Mouse (Mus musculus) frontal cortex, adult 2 months (tissue): Measurements from ENCODE around the gene Mier3. TPM values are rescaled to one million over a fixed set of nuclear protein-coding genes. Genes with fewer than 3 reads are reported as not detected.
"Not testable (repeated sequence)": the region's sequence is repeated elsewhere in the genome, so short reads cannot be mapped to it uniquely, and the experiment has no call there.

Experiments
- DNase-seq, 2 experiments: peaks; one replicate each; pipeline ENCODE4 v3.0.0; 2022; ENCODE audit warnings: low spot score in 1 of 2; ENCODE audit errors: extremely low spot score in 1 of 2
- polyA plus RNA-seq: library from polyadenylated mRNA; depleted of rRNA; stranded (reverse); fragments of >200 nt; gene quantifications from 2 replicates; pipeline ENCODE4 v1.2.3, GENCODE M21; 2012

Mier3 gene
- polyA plus RNA-seq, 1 experiment: 14.6 TPM

DNA sequence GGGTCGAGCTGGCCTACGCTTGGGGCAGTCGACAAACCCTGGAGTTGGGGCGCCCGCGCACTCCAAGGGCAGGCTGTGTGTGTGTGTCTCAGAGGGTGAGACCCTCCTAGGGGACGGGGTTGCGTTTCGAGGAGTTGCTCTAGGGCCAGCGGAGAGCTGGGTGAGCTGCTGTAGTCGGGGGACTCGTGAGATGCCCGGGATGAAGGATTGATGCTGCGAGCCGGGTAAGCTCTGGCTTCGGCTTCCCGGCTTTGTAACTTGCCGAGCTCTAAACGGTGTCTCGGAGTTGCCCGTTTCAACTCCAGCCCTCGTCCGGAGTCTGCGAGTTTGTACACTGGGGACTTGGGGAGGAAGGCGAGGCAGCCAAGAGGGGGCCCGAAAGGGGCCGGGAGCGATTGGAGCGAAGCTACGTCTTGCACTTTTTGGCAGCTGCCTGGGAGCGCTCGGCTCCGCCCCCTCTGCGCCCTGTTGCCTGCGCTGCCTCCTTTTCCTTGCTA, 6.6 kb downstream of the Mier3 start:
- peak; percentile 7 to 64 for DNase-seq

DNA sequence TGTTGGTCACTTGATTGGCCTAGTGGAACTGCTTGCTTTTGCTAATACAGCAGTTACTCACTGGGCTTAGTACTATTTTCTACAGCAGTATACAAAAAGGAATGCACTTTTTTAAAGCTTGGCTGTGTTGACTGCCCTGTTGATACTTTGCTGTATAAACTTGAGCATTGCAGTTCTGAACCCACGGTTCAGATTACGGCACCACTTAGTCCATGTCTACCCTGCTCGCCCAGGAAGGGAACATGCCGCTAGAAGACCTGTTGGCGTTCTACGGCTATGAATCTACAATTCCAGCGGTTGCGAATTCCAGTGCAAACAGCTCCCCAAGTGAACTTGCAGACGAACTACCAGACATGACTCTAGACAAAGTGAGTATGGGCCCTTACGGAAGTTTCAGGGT, 22.6 kb downstream of the Mier3 start:
- no peak for DNase-seq

DNA sequence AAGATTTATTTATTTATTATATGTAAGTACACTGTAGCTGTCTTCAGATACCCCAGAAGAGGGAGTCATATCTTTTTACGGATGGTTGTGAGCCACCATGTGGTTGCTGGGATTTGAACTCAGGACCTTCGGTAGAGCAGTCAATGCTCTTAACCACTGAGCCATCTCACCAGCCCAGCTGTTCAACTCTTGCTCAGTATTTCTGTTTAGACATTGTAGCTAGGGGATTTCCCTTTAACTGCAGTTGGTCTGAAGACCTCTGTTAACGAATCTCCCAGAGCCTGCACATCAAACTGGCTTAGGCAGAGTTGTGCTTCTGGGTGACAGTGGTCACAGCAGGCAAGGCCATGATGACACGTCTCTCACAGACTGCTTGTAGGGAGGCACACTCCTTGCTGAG, 23.2 kb downstream of the Mier3 start:
- not testable (repeated sequence) for DNase-seq

DNA sequence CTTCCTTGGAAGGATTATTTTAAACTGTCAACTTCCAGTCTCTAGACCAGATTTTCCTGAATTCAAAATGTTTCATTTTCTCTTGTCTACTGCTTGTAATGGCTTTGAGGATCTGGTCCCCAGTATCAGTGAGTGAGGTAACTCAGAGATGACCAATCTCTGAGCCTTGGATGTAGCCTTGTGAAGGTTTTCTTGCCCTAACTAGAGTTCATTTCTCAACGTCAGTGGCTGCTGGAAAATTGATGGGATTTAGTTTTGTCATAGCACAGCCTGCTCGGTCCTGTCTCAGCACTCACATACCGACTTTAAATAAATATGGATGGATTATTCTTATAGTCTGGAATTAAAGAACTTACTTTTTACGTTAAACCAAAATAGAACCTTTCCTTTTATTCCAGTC, 29.8 kb downstream of the Mier3 start:
- DNase-seq: no peak

DNA sequence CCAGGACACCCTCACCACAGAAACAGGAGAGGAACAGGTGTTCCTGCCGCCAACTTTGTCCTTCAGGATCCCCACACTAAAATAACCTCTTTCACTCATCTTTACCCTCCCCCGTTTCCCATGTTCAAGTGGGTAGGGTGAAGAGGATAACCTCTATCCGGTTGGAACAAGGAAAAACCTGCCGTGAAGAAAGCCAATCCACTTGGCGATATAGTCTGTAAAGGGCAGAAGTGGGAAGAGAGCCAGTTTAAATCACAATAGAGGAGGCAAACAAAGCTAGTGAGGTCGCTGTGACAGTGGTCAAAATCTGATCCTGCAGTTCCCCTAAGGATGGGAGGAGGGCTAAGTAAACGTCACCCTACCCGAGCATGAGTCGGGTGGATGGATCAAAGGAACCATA, 38.9 kb downstream of the Mier3 start:
- no peak for DNase-seq

DNA sequence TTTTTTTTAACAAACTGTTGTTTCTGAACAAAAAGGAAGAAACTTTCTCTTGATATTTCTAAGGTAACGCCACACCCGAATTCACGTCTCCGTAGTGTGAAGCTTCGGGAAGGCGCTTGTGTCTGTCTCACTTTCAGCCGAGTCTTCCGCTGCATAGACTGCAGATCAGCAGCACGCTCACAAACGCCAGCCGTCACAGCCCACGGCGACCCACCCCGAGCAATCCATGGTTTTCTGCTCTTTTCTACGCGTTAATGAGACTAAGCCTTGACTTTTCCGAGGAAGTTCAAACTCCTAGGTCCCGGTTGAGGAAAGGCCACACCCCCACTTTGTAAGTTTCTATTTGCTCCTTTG, 44.0 kb downstream of the Mier3 start:
- DNase-seq: no peak

DNA sequence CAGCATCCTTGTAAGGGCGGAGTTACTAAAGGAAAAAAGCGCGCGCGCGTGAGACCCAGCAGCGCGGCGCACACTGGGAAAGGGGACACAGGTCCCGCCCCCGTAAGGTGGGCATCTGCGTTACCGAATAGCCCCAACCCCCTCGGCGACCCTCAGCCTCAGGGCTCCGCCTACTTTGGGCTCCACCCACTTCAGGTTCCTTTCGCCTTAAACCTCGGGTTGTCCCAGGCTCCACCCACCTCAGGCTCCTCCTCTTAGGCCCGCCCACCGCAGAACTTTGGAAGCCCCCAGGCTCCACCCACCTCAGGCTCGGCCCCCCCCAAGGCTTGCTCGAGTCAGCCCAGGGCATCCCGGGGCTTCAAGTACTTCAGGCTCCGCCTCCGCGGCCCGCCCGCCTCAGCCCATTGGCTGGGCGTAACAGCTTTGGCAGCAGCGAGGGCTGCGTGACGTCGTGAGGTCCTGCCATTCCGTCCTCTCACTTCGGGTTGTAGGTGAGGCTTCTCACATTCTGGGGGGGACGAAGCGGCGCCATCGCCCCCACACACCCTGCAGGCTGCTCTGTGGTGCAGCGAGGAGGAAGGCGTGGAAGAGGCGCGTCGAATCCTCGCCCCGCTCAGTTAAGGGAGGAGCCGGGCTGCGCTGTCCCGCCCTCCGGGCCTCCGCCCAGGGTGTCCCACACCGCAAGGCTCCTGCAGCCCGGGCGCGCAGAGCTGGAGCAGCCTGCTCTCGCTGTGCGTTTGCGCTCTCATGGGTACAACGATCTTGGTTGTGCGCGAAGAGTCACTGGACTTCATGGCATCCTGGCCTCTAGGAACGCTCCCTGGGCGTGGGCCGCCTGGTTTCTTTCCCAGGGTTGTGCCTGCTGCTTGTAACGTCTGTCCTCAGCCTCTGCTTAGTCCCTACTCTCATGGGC, 44.6 kb downstream of the Mier3 start:
- DNase-seq: peak; percentile 91 to 92

DNA sequence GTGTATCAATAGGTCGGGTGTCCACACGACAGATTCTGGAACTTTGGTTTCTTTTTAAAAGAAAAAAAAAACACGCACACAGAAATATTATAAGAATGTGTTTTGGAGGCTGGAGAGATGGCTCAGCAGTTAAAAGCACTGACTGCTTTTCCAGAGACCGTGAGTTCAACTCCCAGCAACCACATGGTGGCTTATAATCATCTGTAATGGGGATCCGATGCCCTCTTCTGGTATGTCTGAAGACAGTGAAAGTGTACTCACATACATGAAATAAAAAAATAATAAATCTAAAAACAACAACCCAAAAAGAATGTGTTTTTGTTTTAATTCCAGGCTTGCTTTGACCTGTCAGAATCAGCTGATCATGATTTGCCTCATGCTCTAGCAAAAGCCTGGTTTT, 46.1 kb downstream of the Mier3 start:
- no peak for DNase-seq

DNA sequence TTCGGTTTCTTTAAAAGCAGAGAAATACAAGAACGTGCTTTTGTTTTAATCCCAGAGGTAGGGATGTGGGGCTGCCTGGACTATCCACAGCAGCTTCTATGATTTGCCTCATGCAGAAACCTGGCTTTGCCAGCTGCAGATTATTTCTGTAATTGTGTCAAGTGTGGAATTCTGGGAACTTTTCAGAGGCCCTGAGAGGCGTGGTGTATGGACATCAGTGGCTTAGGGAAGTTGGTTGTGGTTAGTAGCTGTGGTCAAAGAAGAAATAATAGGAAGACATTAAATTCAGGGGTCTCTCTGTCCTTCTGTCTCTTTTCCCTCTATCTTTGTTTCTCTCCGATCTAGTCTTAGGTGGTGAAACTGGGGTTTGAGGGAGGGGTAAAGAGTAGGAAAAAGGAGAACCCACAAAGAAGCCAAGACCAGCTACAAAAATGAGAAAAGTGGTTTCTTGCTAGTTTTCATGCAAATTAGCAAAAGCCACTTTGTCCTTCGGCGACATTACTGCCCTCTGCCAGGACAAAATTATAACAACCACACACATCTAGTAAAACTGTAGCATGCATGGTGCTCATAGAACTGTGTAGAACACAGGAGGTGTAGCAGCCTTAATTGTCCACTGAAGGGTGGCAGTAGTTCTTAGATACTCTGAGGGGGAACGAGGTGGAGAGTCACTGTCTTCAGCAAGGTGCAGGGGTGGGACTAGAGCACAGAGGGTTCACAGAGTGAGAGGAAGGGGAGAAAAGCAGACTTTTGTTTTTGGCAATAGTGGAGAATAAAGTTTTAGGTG, 60.6 kb downstream of the Mier3 start:
- DNase-seq: no peak

DNA sequence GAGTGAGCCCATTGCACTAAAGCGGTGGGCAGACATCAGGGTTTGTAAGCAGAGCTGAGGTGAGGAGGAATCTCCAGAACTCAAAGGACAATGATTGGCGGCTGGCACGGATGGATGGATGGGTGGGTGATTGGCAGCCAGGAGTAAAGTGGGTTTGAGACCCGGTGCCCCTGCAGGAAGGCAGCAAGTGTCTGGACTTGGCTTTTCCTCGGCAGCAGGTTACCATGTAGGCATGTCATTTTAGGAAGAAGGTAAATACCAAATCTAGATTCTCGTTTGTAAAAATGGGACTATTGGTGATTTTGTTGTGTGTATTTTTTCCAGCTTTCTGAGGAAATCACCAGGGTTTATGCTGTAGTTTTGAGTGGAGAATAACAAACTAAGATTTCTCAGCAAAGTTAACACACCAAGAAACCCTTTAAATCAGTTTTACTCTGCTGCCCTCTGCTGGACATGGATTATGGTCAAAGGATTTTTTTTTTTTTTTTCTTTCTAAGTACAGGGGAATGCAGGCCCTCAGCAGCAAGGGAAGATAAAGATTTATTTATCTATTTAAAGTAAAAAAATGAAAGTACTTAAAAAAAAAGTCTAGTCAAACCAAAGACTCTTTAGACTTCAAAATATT, 61.3 kb downstream of the Mier3 start:
- DNase-seq: peak in 1 of 2 experiments; percentile 86

DNA sequence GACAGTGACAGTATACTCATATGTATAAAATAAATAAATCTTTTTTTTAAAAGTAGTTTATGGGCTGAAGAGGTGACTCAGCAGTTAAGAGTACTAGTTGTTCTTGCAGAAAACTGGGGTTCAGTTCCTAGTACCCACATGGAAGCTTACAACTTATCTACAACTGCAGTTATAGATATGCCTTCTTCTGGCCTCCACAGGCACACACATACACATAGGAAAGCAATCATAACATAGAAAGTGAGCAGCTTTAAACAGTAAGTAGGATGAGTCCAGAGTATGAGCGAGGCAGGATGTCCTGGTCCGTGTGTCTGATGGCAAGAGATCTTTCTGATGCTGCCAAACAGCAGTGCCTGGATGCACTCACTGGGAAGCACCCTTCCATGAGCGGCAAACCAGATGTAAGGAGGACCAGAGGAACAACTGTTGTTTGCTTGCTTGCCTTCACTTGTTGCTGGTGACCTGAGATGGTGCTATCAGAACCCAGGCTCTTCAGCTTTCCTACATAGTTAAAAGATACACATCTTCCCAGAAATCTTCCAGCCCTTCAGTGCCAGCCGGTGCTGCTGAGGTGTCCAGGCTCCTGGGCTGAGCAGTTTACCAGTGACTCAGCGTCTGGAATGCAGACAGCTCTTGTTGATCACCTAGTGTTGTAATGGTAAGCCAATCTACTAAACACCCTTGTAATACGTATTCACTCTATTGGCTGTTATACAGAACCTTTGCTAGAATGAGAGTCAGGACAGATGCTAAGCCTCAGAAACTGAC, 63.6 kb downstream of the Mier3 start:
- no peak for DNase-seq

DNA sequence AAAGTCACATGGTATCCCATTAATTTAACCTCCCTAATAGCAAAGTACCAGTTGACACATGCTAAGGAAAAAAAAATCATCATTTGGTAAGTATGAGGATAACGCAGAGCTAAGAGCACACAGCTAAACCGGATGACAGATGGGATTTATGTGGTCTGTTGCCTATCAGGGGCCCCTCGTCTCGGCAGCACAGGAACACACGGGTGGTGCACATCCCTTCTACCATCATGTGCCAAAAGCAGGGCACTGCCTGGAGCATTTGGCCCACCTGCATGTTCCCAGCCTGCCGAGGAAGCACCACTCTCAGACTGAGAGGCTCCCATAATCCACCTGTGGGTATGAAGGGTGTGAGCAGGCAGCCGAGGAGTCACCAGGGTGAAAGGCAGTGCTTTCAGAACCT, 64.4 kb downstream of the Mier3 start:
- DNase-seq: no peak

DNA sequence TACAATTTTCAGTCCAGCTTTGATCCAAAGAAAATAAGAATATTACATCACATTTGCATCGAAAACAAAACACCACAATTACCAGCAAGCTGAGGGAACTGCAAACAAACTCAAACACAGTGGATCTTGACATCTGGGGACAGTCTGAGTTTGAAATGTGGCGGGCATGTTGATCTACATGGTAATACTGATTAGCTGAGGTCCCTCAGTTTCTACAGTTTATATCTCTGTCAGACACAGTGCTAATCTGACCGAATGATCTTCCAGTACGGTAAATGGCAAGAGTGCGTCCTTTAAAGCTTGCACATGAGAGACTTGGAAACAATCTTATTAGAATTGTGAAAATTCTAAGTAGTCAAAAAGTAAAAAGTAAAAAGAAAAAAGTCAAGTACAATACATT, 66.1 kb downstream of the Mier3 start:
- no peak for DNase-seq

DNA sequence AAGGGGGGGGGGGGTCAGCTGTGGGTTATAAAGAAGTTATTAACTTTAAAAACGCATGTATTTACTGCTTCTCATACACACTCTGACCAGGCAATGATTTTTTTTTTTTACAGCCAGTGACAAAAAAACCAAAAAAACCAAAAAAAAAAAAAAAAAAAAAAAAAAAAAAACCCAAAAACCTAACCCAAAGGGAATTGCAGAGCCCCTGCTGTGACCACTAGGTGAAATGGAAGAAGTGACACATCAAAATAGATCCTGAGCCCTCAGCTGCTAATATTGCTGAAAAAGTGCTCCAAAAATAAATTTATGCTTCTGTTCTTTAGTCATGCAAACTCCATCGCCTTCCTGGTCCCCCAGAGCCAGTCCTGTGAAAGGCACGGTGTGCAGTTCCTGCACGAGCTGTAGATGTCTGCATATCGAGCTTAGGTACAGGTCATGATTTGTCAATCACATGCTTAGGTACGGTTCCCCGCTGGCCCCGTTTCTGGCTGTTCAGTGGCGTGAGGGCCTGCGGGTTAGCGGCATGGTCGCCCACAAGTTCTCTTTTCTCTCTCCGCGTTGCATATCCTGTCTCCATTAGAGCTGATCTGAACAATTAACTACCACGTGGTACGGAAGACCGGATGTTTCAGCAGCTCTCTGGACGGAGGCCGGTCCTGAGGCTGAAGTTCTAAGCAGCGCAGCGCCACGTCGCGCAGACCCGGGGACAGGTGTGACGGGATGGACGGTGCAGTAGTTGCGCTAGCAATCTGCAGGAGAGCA, 67.7 kb downstream of the Mier3 start:
- DNase-seq: no peak

DNA sequence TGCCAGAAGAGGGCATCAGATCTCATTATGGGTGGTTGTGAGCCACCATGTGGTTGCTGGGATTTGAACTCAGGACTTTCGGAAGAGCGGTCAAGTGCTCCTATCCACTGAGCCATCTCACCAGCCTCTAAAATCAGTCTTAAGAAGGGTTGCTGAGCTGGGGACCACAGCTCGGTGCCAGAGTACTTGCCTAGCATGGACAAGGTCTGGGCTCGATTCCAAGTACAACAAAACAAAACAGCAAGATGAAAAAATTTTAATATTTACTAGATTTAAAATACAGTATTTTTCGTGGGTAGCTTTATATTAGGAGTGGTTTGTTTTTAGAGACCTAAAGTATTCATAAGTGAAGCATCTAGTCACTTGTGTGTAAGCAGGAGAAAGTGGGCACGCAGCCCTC, 72.5 kb downstream of the Mier3 start:
- DNase-seq: no peak

DNA sequence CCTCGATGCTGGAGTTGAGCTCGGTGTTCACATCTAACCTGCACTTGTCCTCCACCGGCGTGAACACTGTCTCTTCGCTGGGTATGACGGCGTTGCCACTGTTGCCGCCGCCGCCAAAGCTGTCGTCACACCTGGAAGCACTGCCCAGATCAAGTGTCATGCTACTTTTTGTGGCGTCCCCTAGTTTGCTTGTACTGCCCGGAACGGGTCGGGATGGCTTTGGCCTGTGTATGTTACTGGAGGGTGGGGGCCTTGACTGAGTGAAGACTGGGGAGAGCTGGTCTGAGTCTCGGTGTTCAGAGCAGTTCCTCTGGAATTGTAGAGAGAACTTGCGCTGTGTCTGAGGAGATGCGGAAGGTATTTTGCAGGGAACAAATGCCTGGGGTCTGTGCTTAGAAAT, 74.6 kb downstream of the Mier3 start:
- DNase-seq: no peak

DNA sequence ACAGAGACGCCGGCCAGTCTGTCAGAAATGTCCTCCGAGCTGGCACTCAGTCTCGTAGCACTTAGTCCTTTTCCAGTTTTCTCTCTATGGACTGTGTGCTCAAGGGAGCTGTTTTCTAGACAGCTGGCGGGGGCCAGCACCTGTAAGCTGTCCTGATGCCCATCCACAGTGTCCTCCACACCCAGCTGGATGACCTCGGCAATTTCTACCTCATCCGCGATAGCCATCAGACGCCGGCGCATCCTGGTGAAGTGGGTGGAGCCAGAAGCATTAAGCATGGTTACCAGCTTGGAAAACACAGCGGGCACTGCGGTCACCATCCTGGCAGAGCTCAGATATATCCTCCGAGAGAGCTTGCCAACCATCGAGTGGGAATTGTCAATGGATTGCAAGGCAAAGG, 75.2 kb downstream of the Mier3 start:
- DNase-seq: no peak

DNA sequence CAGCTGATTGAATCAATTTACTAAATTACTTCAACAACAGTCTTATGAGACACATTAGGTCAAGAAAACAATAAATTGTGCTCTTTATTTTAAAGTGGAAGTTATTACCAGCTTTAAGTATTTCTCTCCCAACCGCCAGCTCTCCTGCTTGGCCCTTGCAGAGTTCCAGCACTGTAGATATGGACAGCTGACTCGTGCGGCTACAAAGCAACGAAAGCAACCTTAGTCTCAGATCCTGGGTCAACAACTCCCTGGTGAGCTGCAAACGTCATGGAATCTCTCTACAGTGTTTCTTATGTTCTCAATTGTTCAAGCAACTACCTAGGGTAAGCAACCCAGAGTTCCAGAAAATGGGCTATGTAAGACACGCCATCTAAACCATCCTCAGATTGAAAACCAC, 76.2 kb downstream of the Mier3 start:
- DNase-seq: no peak

DNA sequence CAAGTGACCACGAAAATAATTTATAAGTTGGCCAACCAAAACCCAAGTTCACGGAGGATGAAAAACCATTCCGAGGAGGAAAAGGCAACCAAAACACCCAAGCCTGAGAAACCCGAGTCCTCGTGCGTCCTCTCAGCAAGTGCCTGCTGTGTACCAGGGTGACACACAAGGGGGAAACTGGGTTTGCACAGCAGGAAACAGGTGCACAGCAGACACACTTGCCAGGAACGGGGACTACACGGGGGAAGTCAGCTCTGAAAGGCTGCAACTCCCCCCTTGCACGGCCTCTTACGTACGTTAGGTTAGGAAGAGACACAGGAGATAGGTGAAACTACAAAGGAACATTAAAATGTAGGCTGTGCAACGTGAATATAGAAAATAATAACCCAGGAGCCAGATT, 81.7 kb downstream of the Mier3 start:
- no peak for DNase-seq
